Mouse (Mus musculus) lung, postnatal 0 days (tissue): ENCODE measurements around the gene Mvk. TPM values are rescaled to one million over a fixed set of nuclear protein-coding genes. Genes with fewer than 3 reads are reported as not detected.

Experiments
- ATAC-seq: fragments of 200-750 bp; cut with Nextera tagmentation; 2 replicates; pipeline ENCODE4 v1.8.0; 2017; ENCODE audit warnings: moderate library complexity
- DNase-seq: peaks from one replicate; pipeline ENCODE4 v3.0.0-alpha.2; 2016; ENCODE audit warnings: low spot score
- H3K27ac ChIP-seq: fragments of 300-500 bp; sonication (generic); 2 replicates; pipeline ENCODE4 v1.5.1; 2014; ENCODE audit warnings: antibody characterized with exemption, mild to moderate bottlenecking, low read length, mixed read lengths
- H3K27me3 ChIP-seq: fragments of 300-500 bp; sonication (generic); replicated peaks from 2 replicates; pipeline ENCODE4 v1.6.1; 2014; ENCODE audit warnings: low read length, mixed read lengths; ENCODE audit not compliant: insufficient read depth
- H3K36me3 ChIP-seq: fragments of 300-500 bp; sonication (generic); 2 replicates; pipeline ENCODE4 v1.6.1; 2014; ENCODE audit warnings: low read length, mixed read lengths; ENCODE audit not compliant: insufficient read depth
- H3K4me1 ChIP-seq: fragments of 300-500 bp; sonication (generic); 2 replicates; pipeline ENCODE4 v1.6.1; 2014; ENCODE audit warnings: antibody characterized with exemption, low read depth, low read length, mixed read lengths; ENCODE audit not compliant: insufficient read depth
- H3K4me2 ChIP-seq: fragments of 300-500 bp; sonication (generic); replicated peaks from 2 replicates; pipeline ENCODE4 v1.6.1; 2014; ENCODE audit warnings: low read depth, mild to moderate bottlenecking, low read length, moderate library complexity, mixed read lengths
- H3K4me3 ChIP-seq: fragments of 300-500 bp; sonication (generic); 2 replicates; pipeline ENCODE4 v1.5.1; 2014; ENCODE audit warnings: low read depth, low read length
- H3K9ac ChIP-seq: fragments of 300-500 bp; sonication (generic); replicated peaks from 2 replicates; pipeline ENCODE4 v1.6.1; 2014; ENCODE audit warnings: low read depth, mild to moderate bottlenecking
- H3K9me3 ChIP-seq: fragments of 300-500 bp; sonication (generic); 2 replicates; pipeline ENCODE4 v1.6.1; 2016; ENCODE audit warnings: low read length, mixed read lengths
- CTCF ChIP-seq: IDR thresholded peaks from 2 replicates; pipeline ENCODE4 v1.5.1; 2016; ENCODE audit warnings: antibody characterized with exemption, mild to moderate bottlenecking
- EP300 ChIP-seq: IDR thresholded peaks from 2 replicates; pipeline ENCODE4 v1.6.1; 2016; ENCODE audit warnings: antibody characterized with exemption, mild to moderate bottlenecking, control low read depth
- WGBS: fragments of 180-500 bp; shearing (Covaris S2); extraction: QIAGEN DNeasy Blood & Tissue Kit; methylation state at CpG from one replicate; pipeline ENCODE4 v1.1.7; 2014; 5-methylcytosine and 5-hydroxymethylcytosine counted together
- polyA plus RNA-seq: library from polyadenylated mRNA; unstranded; fragments of >200 nt; fragmentation: Nextera tagmentation; extraction: Ambion mirVana; gene quantifications from 2 replicates; pipeline ENCODE4 v1.2.1, GENCODE M21; 2015

Mvk gene
- polyA plus RNA-seq, 1 experiment from 2014 or later, result 28.9 TPM

GRCm38 (mm10) chr5:114422591-114422990, 21.5 kb upstream of the Mvk start:
- Histone ChIP-seq H3K4me1 (0 out of 2 replicates have a peak, but pooled peaks cover 8% of the 10 kb centered on the region), H3K27me3 (no peaks in the 10 kb centered on the region), H3K9me3 (no peaks in the 10 kb centered on the region), H3K27ac (no peak overlapping the region), H3K4me2 (no peak overlapping the region), H3K36me3 (peaks cover 21% of the 10 kb centered on the region; the same call in 1 of the 2 replicates), H3K4me3 (no peak overlapping the region), H3K9ac (no peak overlapping the region)
- DNase-seq, result no peak
- TF ChIP-seq EP300, result no peak
- no peak for TF ChIP-seq CTCF
- no peak for ATAC-seq
- WGBS, result 5% methylated on average over 5 of the region's 5 CpGs

- Histone ChIP-seq H3K27me3 (no peaks in the 10 kb centered on the region), H3K4me3 (no peak overlapping the region), H3K36me3 (peaks cover 14% of the 10 kb centered on the region; the same call in 1 of the 2 replicates), H3K4me1 (0 out of 2 replicates have a peak, but pooled peaks cover 8% of the 10 kb centered on the region), H3K9me3 (no peaks in the 10 kb centered on the region), H3K4me2 (no peak overlapping the region), H3K9ac (no peak overlapping the region), H3K27ac (no peak overlapping the region)
- TF ChIP-seq CTCF (no peak), EP300 (no peak)
- WGBS, result 85% methylated on average over 5 of the region's 5 CpGs
- no peak for ATAC-seq
- DNase-seq, result no peak
These were observed 20.1 kb upstream of the Mvk start for GRCm38 (mm10) chr5:114423961-114424360.

GRCm38 (mm10) chr5:114426732-114427131, 17.3 kb upstream of the Mvk start:
- Histone ChIP-seq H3K36me3 (no peaks in the 10 kb centered on the region), H3K4me2 (no peak overlapping the region), H3K27ac (no peak overlapping the region), H3K27me3 (no peaks in the 10 kb centered on the region), H3K9ac (no peak overlapping the region), H3K9me3 (no peaks in the 10 kb centered on the region), H3K4me1 (0 out of 2 replicates have a peak, but pooled peaks cover 6% of the 10 kb centered on the region), H3K4me3 (no peak overlapping the region)
- ATAC-seq, result no peak
- DNase-seq, result no peak
- 65% methylated on average over 6 of the region's 6 CpGs for WGBS
- no peak for TF ChIP-seq CTCF

- TF ChIP-seq EP300, result no peak
- TF ChIP-seq CTCF, result no peak
These were observed 15.4 kb upstream of the Mvk start for GRCm38 (mm10) chr5:114428621-114429020.

GRCm38 (mm10) chr5:114429781-114430180, 14.3 kb upstream of the Mvk start:
- Histone ChIP-seq H3K9me3 (no peaks in the 10 kb centered on the region), H3K4me2 (no peak overlapping the region), H3K36me3 (no peaks in the 10 kb centered on the region), H3K4me3 (no peak overlapping the region), H3K27ac (no peak overlapping the region), H3K4me1 (no peaks in the 10 kb centered on the region), H3K27me3 (no peaks in the 10 kb centered on the region), H3K9ac (no peak overlapping the region)
- DNase-seq (no peak), ATAC-seq (no peak)
- WGBS, result 78% methylated on average over 7 of the region's 7 CpGs
- TF ChIP-seq EP300, result no peak
- no peak for TF ChIP-seq CTCF

More at GRCm38 (mm10) chr5:114428621-114429020, 15.4 kb upstream of the Mvk start:
- WGBS, result 59% methylated on average over 18 of the region's 18 CpGs
- no peaks in the 10 kb centered on the region for H3K27me3 ChIP-seq
- no peaks in the 10 kb centered on the region for H3K4me1 ChIP-seq
- DNase-seq, result no peak
- H3K9me3 ChIP-seq, result no peaks in the 10 kb centered on the region
- no peak overlapping the region for H3K9ac ChIP-seq
- ATAC-seq, result no peak
- no peaks in the 10 kb centered on the region for H3K36me3 ChIP-seq
- no peak overlapping the region for H3K27ac ChIP-seq
- H3K4me3 ChIP-seq, result no peak overlapping the region
- no peak overlapping the region for H3K4me2 ChIP-seq

GRCm38 (mm10) chr5:114434359-114434758, 9.7 kb upstream of the Mvk start:
- no peak overlapping the region for H3K27ac ChIP-seq
- no peak overlapping the region for H3K4me3 ChIP-seq
- H3K9ac ChIP-seq, result no peak overlapping the region
- no peaks in the 10 kb centered on the region for H3K4me1 ChIP-seq
- H3K27me3 ChIP-seq, result no peaks in the 10 kb centered on the region
- no peaks in the 10 kb centered on the region for H3K9me3 ChIP-seq
- TF ChIP-seq EP300 (no peak), CTCF (no peak)
- H3K36me3 ChIP-seq, result no peaks in the 10 kb centered on the region
- ATAC-seq (no peak), DNase-seq (no peak)
- no peak overlapping the region for H3K4me2 ChIP-seq
- 89% methylated on average over 8 of the region's 8 CpGs for WGBS

- Histone ChIP-seq H3K27ac (no peak overlapping the region), H3K4me1 (no peaks in the 10 kb centered on the region), H3K9ac (no peak overlapping the region), H3K36me3 (no peaks in the 10 kb centered on the region), H3K4me2 (no peak overlapping the region), H3K4me3 (no peak overlapping the region), H3K27me3 (no peaks in the 10 kb centered on the region), H3K9me3 (no peaks in the 10 kb centered on the region)
- ATAC-seq, result no peak
- no peak for TF ChIP-seq CTCF
- no peak for TF ChIP-seq EP300
- WGBS, result 83% methylated on average over 14 of the region's 14 CpGs
- DNase-seq, result no peak
These were observed 8.5 kb upstream of the Mvk start for GRCm38 (mm10) chr5:114435588-114435987.
